Mouse (Mus musculus): Measurements from ENCODE around the gene Ipo13. TPM values are rescaled to one million over a fixed set of nuclear protein-coding genes. Genes with fewer than 3 reads are reported as not detected.

Ipo13 gene
- total and polyA plus RNA-seq, 3 experiments: 60.8 to 104 (median 68.4) TPM

DNA sequence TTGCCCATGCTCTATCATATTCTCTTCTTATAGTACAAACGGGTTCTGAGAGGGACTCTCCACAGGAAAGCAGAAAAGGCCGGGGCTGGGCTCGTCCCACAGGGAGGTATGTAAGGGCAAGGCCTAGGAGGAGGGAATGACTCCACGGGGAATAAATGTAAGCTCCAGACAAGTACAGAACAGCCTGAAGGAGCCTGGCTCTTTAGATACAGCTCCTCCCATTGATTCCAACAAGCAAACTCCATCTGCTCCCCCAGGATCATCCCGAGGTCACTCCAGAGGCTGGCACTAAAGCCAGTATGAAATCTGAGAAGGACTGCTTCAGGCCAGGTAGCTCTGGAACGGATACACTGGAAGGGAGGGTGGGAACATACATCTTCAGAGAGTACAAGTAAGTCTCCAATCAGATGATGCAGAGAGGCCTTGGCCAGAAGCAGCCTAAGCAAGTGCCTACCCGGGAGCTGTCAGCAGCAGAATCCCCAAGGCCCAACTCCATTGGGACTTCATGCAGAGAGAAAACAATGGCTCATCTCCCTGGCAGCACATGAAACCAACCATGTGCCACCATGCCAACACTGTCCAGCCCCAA, 2.0 kb downstream of the Ipo13 start:
- Histone ChIP-seq H3K79me2 (replicated peaks; ENCODE audit: control insufficient read depth, insufficient read depth, low read length) (peaks cover 2% of the 10 kb centered on the region; the same call in 1 of the 2 replicates), H3K4me3 (no peak overlapping the region), H3K9ac (ENCODE audit: low read depth, low read length) (no peak overlapping the region), H3K27ac (no peak overlapping the region), H3K27me3 (ENCODE audit: control insufficient read depth, insufficient read depth, low read length) (no peaks in the 10 kb centered on the region), H3K4me1 (ENCODE audit: control insufficient read depth, insufficient read depth, low read length) (peaks cover 9% of the 10 kb centered on the region), H3K36me3 (ENCODE audit: control insufficient read depth, insufficient read depth, low read length) (peaks cover 4% of the 10 kb centered on the region)
- TF ChIP-seq CTCF (IDR thresholded peaks at IDR 0.05) (no peak), EP300 (IDR thresholded peaks at IDR 0.05; ENCODE audit: insufficient read depth, low read depth, low read length) (no peak), POLR2A (IDR thresholded peaks at IDR 0.05; ENCODE audit: insufficient read depth, low read depth, low read length) (no peak)
- no peak for DNase-seq
- intact Hi-C loops (cut with DNase I): no loop called here
- WGBS: 36% methylated on average over 7 of the region's 7 CpGs

DNA sequence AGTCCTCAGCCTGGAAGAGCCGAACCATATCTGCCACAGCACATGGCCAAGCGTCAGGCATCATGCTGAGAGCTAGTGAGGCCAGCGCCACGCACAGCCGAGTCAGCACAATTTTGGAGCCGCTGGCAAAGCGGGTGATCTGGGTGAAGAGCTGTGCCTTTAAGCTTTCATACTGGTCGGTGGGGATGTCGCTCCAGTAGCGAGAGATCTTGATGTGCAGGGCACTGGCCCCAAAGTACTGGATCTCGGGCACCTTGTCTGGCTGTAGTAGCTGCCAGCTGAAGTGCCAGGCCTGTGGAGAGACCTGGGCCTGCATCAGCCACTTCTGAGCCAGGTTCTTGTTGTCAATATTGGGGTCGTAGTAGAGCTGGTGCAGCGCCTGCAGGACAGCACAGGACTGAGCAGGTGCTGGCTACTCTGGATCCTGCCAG, 2.7 kb downstream of the Ipo13 start:
- peaks cover 2% of the 10 kb centered on the region; the same call in 1 of the 2 replicates for H3K79me2 ChIP-seq (replicated peaks; ENCODE audit: control insufficient read depth, insufficient read depth, low read length)
- H3K4me1 ChIP-seq (ENCODE audit: control insufficient read depth, insufficient read depth, low read length): peaks cover 9% of the 10 kb centered on the region
- no peak overlapping the region for H3K4me3 ChIP-seq
- intact Hi-C loops (cut with DNase I): no loop called here
- H3K27me3 ChIP-seq (ENCODE audit: control insufficient read depth, insufficient read depth, low read length): no peaks in the 10 kb centered on the region
- DNase-seq: no peak
- 0 out of 2 replicates have a peak, but pooled peaks have one; percentile 3 for TF ChIP-seq EP300 (IDR thresholded peaks at IDR 0.05; ENCODE audit: insufficient read depth, low read depth, low read length)
- no peak for TF ChIP-seq CTCF (IDR thresholded peaks at IDR 0.05)
- no peak overlapping the region for H3K27ac ChIP-seq
- WGBS: 79% methylated on average over 13 of the region's 13 CpGs
- no peak overlapping the region for H3K9ac ChIP-seq (ENCODE audit: low read depth, low read length)
- peaks cover 4% of the 10 kb centered on the region for H3K36me3 ChIP-seq (ENCODE audit: control insufficient read depth, insufficient read depth, low read length)

DNA sequence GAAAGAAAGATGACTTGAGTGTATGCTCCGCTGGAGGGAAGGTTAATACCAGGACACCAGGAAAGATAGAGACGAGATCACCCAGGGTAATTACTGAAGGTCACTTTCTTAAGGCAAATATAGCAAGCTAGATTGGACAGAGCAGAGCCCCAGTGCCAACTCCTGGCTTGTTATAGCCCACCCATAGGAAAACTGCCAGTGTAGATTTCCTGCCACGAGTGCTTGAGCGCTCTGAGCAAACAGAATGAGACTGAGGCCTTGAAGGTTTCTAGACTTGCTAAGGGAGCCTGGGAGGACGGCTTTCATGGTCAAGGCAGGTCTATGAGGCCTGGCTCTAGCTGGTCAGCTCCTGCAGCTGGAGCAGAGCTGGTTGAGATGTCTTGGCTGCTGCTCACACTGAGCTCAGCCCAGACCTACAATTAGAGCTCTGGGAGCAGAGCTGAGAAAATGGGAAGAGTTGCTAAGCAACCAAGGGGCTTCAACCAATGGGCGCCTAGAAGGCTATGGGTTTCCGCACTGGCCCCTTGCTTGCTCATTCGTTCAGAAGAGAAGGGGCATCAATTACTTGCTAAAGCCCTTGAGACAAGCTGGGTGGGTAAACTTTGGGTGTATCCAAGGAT, 5.9 kb downstream of the Ipo13 start:
- Histone ChIP-seq H3K4me3 (no peak overlapping the region), H3K9ac (ENCODE audit: low read depth, low read length) (no peak overlapping the region), H3K27ac (peak overlapping the region; percentile 49), H3K79me2 (replicated peaks; ENCODE audit: control insufficient read depth, insufficient read depth, low read length) (peaks cover 2% of the 10 kb centered on the region; the same call in 1 of the 2 replicates), H3K27me3 (ENCODE audit: control insufficient read depth, insufficient read depth, low read length) (no peaks in the 10 kb centered on the region), H3K36me3 (ENCODE audit: control insufficient read depth, insufficient read depth, low read length) (peaks cover 6% of the 10 kb centered on the region), H3K4me1 (ENCODE audit: control insufficient read depth, insufficient read depth, low read length) (peaks cover 13% of the 10 kb centered on the region)
- intact Hi-C loops (cut with DNase I): no loop called here
- TF ChIP-seq EP300 (IDR thresholded peaks at IDR 0.05; ENCODE audit: insufficient read depth, low read depth, low read length) (0 out of 2 replicates have a peak, but pooled peaks have one; percentile 39), POLR2A (IDR thresholded peaks at IDR 0.05; ENCODE audit: insufficient read depth, low read depth, low read length) (no peak)
- 63% methylated on average over 8 of the region's 8 CpGs for WGBS
- no peak for DNase-seq

DNA sequence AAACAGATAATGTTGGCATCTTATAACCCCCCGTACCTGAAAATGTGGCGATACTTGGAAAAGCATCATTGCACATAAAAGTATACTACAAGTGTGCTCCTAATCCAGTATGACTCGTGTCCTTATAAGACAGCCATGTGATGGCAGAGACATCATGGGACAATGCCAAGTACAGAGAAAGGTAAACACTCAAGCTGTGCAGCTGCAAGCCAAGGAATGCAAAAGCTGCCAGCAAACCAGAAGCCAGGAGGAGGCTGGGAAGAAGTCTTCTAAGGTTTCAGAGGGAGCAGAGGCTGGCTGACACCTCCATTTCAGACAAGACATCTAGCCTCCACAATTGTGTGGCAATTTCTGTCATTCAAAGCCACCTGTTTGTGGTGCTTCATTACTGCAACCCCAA, 8.6 kb downstream of the Ipo13 start:
- no peak overlapping the region for H3K4me3 ChIP-seq
- H3K36me3 ChIP-seq (ENCODE audit: control insufficient read depth, insufficient read depth, low read length): peaks cover 5% of the 10 kb centered on the region

DNA sequence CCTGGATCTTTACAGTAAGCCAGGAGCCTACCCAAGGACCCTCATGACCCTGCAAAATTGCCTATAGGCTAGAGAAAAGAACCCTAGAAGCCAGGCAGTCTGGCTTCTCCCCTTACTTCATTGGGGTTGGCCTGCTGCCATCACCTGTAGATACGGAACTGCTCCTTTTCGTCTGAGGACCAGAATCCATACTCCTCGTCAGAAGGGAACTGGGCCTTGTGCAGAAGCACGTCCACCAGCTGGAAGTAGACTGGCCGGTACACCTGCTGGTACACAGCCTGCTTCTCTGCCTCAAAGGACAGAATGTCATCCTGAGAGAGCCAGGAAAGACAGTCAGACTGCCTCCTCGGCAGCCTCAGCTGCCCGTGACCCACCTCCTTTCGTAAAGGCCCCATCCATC, 10.0 kb downstream of the Ipo13 start:
- TF ChIP-seq EP300 (IDR thresholded peaks at IDR 0.05; ENCODE audit: insufficient read depth, low read depth, low read length) (no peak), CTCF (IDR thresholded peaks at IDR 0.05) (no peak), POLR2A (IDR thresholded peaks at IDR 0.05; ENCODE audit: insufficient read depth, low read depth, low read length) (no peak)
- intact Hi-C loops (cut with DNase I): no loop called here
- no peak overlapping the region for H3K27ac ChIP-seq
- no peak overlapping the region for H3K9ac ChIP-seq (ENCODE audit: low read depth, low read length)
- no peak overlapping the region for H3K4me3 ChIP-seq
- H3K36me3 ChIP-seq (ENCODE audit: control insufficient read depth, insufficient read depth, low read length): peaks cover 4% of the 10 kb centered on the region; the same call in 1 of the 2 replicates
- H3K27me3 ChIP-seq (ENCODE audit: control insufficient read depth, insufficient read depth, low read length): no peaks in the 10 kb centered on the region
- DNase-seq: no peak
- H3K4me1 ChIP-seq (ENCODE audit: control insufficient read depth, insufficient read depth, low read length): peaks cover 7% of the 10 kb centered on the region
- no peaks in the 10 kb centered on the region for H3K79me2 ChIP-seq (replicated peaks; ENCODE audit: control insufficient read depth, insufficient read depth, low read length)
- 86% methylated on average over 8 of the region's 8 CpGs for WGBS

More for the DNA sequence above, 8.6 kb downstream of the Ipo13 start:
- Histone ChIP-seq H3K27ac (no peak overlapping the region), H3K9ac (ENCODE audit: low read depth, low read length) (no peak overlapping the region), H3K79me2 (replicated peaks; ENCODE audit: control insufficient read depth, insufficient read depth, low read length) (no peaks in the 10 kb centered on the region), H3K27me3 (ENCODE audit: control insufficient read depth, insufficient read depth, low read length) (no peaks in the 10 kb centered on the region), H3K4me1 (ENCODE audit: control insufficient read depth, insufficient read depth, low read length) (peaks cover 7% of the 10 kb centered on the region)
- WGBS: 67% methylated on average over 3 of the region's 3 CpGs
- TF ChIP-seq EP300 (IDR thresholded peaks at IDR 0.05; ENCODE audit: insufficient read depth, low read depth, low read length) (no peak), CTCF (IDR thresholded peaks at IDR 0.05) (no peak), POLR2A (IDR thresholded peaks at IDR 0.05; ENCODE audit: insufficient read depth, low read depth, low read length) (no peak)
- DNase-seq: no peak
- intact Hi-C loops (cut with DNase I): no loop called here

DNA sequence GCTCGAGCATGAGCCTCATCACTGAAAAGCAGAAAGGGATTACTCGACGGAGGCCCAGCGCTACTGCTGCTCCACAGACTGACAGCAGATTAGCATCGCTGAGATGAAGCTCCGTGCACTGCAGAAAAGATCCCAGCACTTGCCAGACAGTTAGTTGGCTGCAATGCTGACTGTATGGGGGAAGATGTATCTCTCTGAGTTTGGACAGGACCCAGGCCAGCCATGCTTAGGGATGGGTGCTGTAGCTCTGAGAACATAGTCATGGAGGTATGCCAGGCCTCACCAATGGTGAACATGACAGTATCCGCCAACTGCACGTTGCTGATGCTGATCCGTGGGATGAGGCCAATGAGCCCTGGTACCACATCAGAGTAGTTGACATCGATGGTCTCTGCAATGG, 10.7 kb downstream of the Ipo13 start:
- WGBS: 93% methylated on average over 10 of the region's 10 CpGs
- intact Hi-C loops (cut with DNase I): no loop called here
- H3K9ac ChIP-seq (ENCODE audit: low read depth, low read length): no peak overlapping the region
- DNase-seq: no peak
- H3K36me3 ChIP-seq (ENCODE audit: control insufficient read depth, insufficient read depth, low read length): peaks cover 2% of the 10 kb centered on the region; the same call in 1 of the 2 replicates
- TF ChIP-seq EP300 (IDR thresholded peaks at IDR 0.05; ENCODE audit: insufficient read depth, low read depth, low read length): no peak
- TF ChIP-seq POLR2A (IDR thresholded peaks at IDR 0.05; ENCODE audit: insufficient read depth, low read depth, low read length): no peak
- TF ChIP-seq CTCF (IDR thresholded peaks at IDR 0.05): no peak
- H3K79me2 ChIP-seq (replicated peaks; ENCODE audit: control insufficient read depth, insufficient read depth, low read length): no peaks in the 10 kb centered on the region
- H3K27me3 ChIP-seq (ENCODE audit: control insufficient read depth, insufficient read depth, low read length): no peaks in the 10 kb centered on the region
- H3K27ac ChIP-seq: no peak overlapping the region
- H3K4me3 ChIP-seq: no peak overlapping the region
- peaks cover 7% of the 10 kb centered on the region for H3K4me1 ChIP-seq (ENCODE audit: control insufficient read depth, insufficient read depth, low read length)

Measured in heart, adult 2 months (tissue).